Mouse (Mus musculus) hindbrain, postnatal 0 days (tissue): ENCODE data around the gene Pabpn1l. TPM values are rescaled to one million over a fixed set of nuclear protein-coding genes. Genes with fewer than 3 reads are reported as not detected.

Experiments used
- ATAC-seq: fragments of 200-750 bp; cut with Nextera tagmentation; 2 replicates; pipeline ENCODE4 v1.8.0; 2017; ENCODE audit warnings: mild to moderate bottlenecking, moderate TSS enrichment, moderate library complexity
- DNase-seq: peaks from one replicate; pipeline ENCODE4 v3.0.0-alpha.2; 2015; ENCODE audit warnings: low spot score
- H3K27ac ChIP-seq: fragments of 300-500 bp; sonication (generic); 2 replicates; pipeline ENCODE4 v1.5.1; 2014; ENCODE audit warnings: mild to moderate bottlenecking
- H3K27me3 ChIP-seq: fragments of 300-500 bp; sonication (generic); 2 replicates; pipeline ENCODE4 v1.6.1; 2014; ENCODE audit warnings: low read length, mixed read lengths; ENCODE audit not compliant: insufficient read depth
- H3K36me3 ChIP-seq: fragments of 300-500 bp; sonication (generic); 2 replicates; pipeline ENCODE4 v1.6.1; 2014; ENCODE audit warnings: low read length, mixed read lengths; ENCODE audit not compliant: insufficient read depth
- H3K4me1 ChIP-seq: fragments of 300-500 bp; sonication (generic); 2 replicates; pipeline ENCODE4 v1.6.1; 2014; ENCODE audit warnings: antibody characterized with exemption, low read length, mixed read lengths; ENCODE audit not compliant: insufficient read depth
- H3K4me2 ChIP-seq: fragments of 300-500 bp; sonication (generic); 2 replicates; pipeline ENCODE4 v1.6.1; 2014; ENCODE audit warnings: low read depth, mild to moderate bottlenecking, low read length, moderate library complexity, mixed read lengths
- H3K4me3 ChIP-seq: fragments of 300-500 bp; sonication (generic); 2 replicates; pipeline ENCODE4 v1.5.1; 2014; ENCODE audit warnings: low read length
- H3K9ac ChIP-seq: fragments of 300-500 bp; sonication (generic); replicated peaks from 2 replicates; pipeline ENCODE4 v1.6.1; 2014; ENCODE audit warnings: mild to moderate bottlenecking, low read length, moderate library complexity, mixed read lengths
- H3K9me3 ChIP-seq: fragments of 300-500 bp; sonication (generic); 2 replicates; pipeline ENCODE4 v1.6.1; 2016; ENCODE audit warnings: low read length, mixed read lengths
- CTCF ChIP-seq: IDR thresholded peaks from 2 replicates; pipeline ENCODE4 v1.5.1; 2016; ENCODE audit warnings: antibody characterized with exemption, control low read depth, low read depth
- WGBS: fragments of 180-500 bp; shearing (Covaris S2); extraction: QIAGEN DNeasy Blood & Tissue Kit; methylation state at CpG from one replicate; pipeline ENCODE4 v1.1.7; 2014; 5-methylcytosine and 5-hydroxymethylcytosine counted together
- polyA plus RNA-seq: library from polyadenylated mRNA; unstranded; fragments of >200 nt; fragmentation: Nextera tagmentation; extraction: Ambion mirVana; gene quantifications from 2 replicates; pipeline ENCODE4 v1.2.1, GENCODE M21; 2015
- total RNA-seq: library from RNA; depleted of rRNA; stranded (reverse); fragments of >200 nt; gene quantifications from 2 replicates; pipeline ENCODE4 v1.2.3, GENCODE M21; 2014

The Pabpn1l gene
- total and polyA plus RNA-seq, 2 experiments from 2014 or later: not detected

- H3K9ac ChIP-seq: 0 out of 2 replicates have a peak overlapping the region, but pooled peaks have one; percentile 7
- H3K4me2 ChIP-seq: 0 out of 2 replicates have a peak overlapping the region, but pooled peaks have one; percentile 18
- H3K9me3 ChIP-seq: no peaks in the 10 kb centered on the region
- H3K36me3 ChIP-seq: no peaks in the 10 kb centered on the region
- no peak for TF ChIP-seq CTCF
- WGBS: 31% methylated on average over 9 of the region's 9 CpGs
- DNase-seq (peak; percentile 20), ATAC-seq (no peak)
- H3K4me3 ChIP-seq: no peak overlapping the region
- H3K27me3 ChIP-seq: no peaks in the 10 kb centered on the region
- peak overlapping the region; percentile 54 for H3K27ac ChIP-seq
- peaks cover 32% of the 10 kb centered on the region for H3K4me1 ChIP-seq
These were observed 43.8 kb upstream of the Pabpn1l start for GRCm38 (mm10) chr8:122666338-122666764.

GRCm38 (mm10) chr8:122665667-122666316, 43.3 kb upstream of the Pabpn1l start:
- H3K27ac ChIP-seq: peak overlapping the region; percentile 69
- H3K4me1 ChIP-seq: peaks cover 31% of the 10 kb centered on the region
- peak; percentile 54 for ATAC-seq
- no peak for TF ChIP-seq CTCF
- no peaks in the 10 kb centered on the region for H3K36me3 ChIP-seq
- no peak overlapping the region for H3K4me3 ChIP-seq
- no peaks in the 10 kb centered on the region for H3K9me3 ChIP-seq
- WGBS: 19% methylated on average over 13 of the region's 14 CpGs
- DNase-seq: peak; percentile 85
- no peaks in the 10 kb centered on the region for H3K27me3 ChIP-seq
- peak overlapping the region; percentile 42 for H3K4me2 ChIP-seq
- no peak overlapping the region for H3K9ac ChIP-seq

- no peaks in the 10 kb centered on the region for H3K36me3 ChIP-seq
- no peak overlapping the region for H3K4me3 ChIP-seq
- no peaks in the 10 kb centered on the region for H3K9me3 ChIP-seq
- TF ChIP-seq CTCF: no peak
- 0 out of 2 replicates have a peak, but pooled peaks have one; percentile 44 for ATAC-seq
- WGBS: 24% methylated on average over 8 of the region's 8 CpGs
- no peak overlapping the region for H3K9ac ChIP-seq
- 0 out of 2 replicates have a peak overlapping the region, but pooled peaks have one; percentile 42 for H3K4me2 ChIP-seq
- DNase-seq: peak; percentile 63
- H3K4me1 ChIP-seq: peaks cover 26% of the 10 kb centered on the region
- peak overlapping the region; percentile 69 for H3K27ac ChIP-seq
- H3K27me3 ChIP-seq: no peaks in the 10 kb centered on the region
These were observed 42.7 kb upstream of the Pabpn1l start for GRCm38 (mm10) chr8:122665221-122665620.

GRCm38 (mm10) chr8:122663670-122664069, 41.1 kb upstream of the Pabpn1l start:
- Histone ChIP-seq H3K27ac (no peak overlapping the region; the same call in 1 of the 2 replicates), H3K4me1 (peaks cover 20% of the 10 kb centered on the region), H3K27me3 (no peaks in the 10 kb centered on the region), H3K9me3 (no peaks in the 10 kb centered on the region), H3K4me3 (no peak overlapping the region), H3K9ac (no peak overlapping the region), H3K36me3 (0 out of 2 replicates have a peak, but pooled peaks cover under 1% of the 10 kb centered on the region), H3K4me2 (no peak overlapping the region)
- TF ChIP-seq CTCF: no peak
- WGBS: 86% methylated on average over 5 of the region's 5 CpGs
- ATAC-seq (no peak), DNase-seq (no peak)

- Histone ChIP-seq H3K4me2 (no peak overlapping the region), H3K27me3 (no peaks in the 10 kb centered on the region), H3K27ac (no peak overlapping the region; the same call in 1 of the 2 replicates), H3K36me3 (0 out of 2 replicates have a peak, but pooled peaks cover 4% of the 10 kb centered on the region), H3K9ac (no peak overlapping the region), H3K4me3 (no peak overlapping the region), H3K9me3 (no peaks in the 10 kb centered on the region), H3K4me1 (peaks cover 20% of the 10 kb centered on the region)
- no peak for DNase-seq
- 55% methylated on average over 3 of the region's 3 CpGs for WGBS
- TF ChIP-seq CTCF: no peak
- ATAC-seq: no peak
These were observed 40.6 kb upstream of the Pabpn1l start for GRCm38 (mm10) chr8:122663106-122663505.

- Histone ChIP-seq H3K4me2 (no peak overlapping the region), H3K9ac (no peak overlapping the region), H3K4me3 (no peak overlapping the region), H3K4me1 (peaks cover 18% of the 10 kb centered on the region), H3K9me3 (no peaks in the 10 kb centered on the region), H3K27me3 (no peaks in the 10 kb centered on the region), H3K36me3 (0 out of 2 replicates have a peak, but pooled peaks cover 4% of the 10 kb centered on the region), H3K27ac (0 out of 2 replicates have a peak overlapping the region, but pooled peaks have one; percentile 17)
- ATAC-seq: no peak
- TF ChIP-seq CTCF: no peak
- WGBS: 68% methylated on average over 2 of the region's 2 CpGs
- DNase-seq: no peak
These were observed 39.4 kb upstream of the Pabpn1l start for GRCm38 (mm10) chr8:122661894-122662293.

GRCm38 (mm10) chr8:122661138-122661537, 38.6 kb upstream of the Pabpn1l start:
- Histone ChIP-seq H3K27ac (peak overlapping the region; percentile 17; the same call in 1 of the 2 replicates), H3K4me1 (peaks cover 10% of the 10 kb centered on the region)

More at GRCm38 (mm10) chr8:122661138-122661537, 38.6 kb upstream of the Pabpn1l start:
- Histone ChIP-seq H3K27me3 (no peaks in the 10 kb centered on the region), H3K4me2 (no peak overlapping the region), H3K9ac (no peak overlapping the region), H3K36me3 (0 out of 2 replicates have a peak, but pooled peaks cover 4% of the 10 kb centered on the region), H3K4me3 (no peak overlapping the region), H3K9me3 (no peaks in the 10 kb centered on the region)
- 21% methylated on average over 7 of the region's 7 CpGs for WGBS
- ATAC-seq (no peak), DNase-seq (peak; percentile 64)
- TF ChIP-seq CTCF: no peak
